Mouse (Mus musculus): ENCODE data around the gene Tmem45a.

Gene Tmem45a

DNA sequence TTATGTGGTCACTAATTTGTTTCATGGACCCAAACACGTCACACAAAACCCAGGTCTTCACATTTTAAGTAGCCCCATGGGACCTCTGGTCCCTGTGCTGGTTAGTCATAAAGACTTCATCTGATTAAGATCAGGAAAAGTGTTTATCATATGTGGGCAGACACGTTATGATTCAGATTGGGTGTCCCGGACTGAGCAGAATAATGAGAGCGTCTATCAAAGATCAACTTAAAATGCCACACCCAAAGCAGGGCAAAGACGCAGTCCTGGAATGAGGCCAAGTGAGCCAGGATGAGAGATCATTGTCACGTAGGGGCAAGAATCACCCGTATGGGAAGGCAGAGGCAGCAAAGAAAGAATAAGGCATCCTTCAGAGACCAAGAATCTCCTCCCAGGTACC lies 87.1 kb downstream of the Tmem45a start:
- DNase-seq (ENCODE audit: low read depth, low spot score): no peak

DNA sequence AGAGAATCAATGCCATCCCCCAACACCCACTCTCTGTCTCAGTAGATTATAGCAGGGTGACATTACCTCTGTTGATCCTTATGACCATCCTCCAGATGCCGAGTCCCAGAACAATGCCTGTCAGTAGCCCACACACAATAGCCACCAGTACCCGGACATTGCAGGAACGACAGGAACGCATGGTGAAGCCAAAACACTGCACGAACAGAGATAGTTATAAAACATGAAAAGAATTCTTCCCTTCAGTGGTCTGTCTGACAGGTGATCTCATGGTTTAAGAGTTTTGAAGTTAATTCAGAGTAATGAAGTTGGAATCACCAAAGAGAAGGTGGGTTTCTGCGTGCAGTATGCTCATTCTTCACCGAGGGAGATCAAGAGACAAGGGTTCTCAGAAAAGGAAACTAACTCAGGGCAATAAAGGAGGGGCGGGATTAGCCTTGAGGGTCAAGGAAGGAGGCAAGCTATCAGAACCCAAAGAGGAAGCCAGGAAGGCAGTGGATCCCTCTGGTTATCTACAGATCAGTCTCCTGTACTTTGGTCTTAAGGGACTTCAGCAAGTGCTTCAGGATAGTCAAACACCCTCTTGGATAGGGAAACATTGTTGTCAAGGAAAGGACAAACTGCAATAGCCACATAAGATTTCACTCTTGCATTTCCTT lies 90.4 kb downstream of the Tmem45a start, which contains the start of gene Adgrg7:
Gene Adgrg7 (minus strand): TSS at position 375 of the 659 bp plus-strand sequence.
- no peak for DNase-seq (ENCODE audit: low read depth, low spot score)

DNA sequence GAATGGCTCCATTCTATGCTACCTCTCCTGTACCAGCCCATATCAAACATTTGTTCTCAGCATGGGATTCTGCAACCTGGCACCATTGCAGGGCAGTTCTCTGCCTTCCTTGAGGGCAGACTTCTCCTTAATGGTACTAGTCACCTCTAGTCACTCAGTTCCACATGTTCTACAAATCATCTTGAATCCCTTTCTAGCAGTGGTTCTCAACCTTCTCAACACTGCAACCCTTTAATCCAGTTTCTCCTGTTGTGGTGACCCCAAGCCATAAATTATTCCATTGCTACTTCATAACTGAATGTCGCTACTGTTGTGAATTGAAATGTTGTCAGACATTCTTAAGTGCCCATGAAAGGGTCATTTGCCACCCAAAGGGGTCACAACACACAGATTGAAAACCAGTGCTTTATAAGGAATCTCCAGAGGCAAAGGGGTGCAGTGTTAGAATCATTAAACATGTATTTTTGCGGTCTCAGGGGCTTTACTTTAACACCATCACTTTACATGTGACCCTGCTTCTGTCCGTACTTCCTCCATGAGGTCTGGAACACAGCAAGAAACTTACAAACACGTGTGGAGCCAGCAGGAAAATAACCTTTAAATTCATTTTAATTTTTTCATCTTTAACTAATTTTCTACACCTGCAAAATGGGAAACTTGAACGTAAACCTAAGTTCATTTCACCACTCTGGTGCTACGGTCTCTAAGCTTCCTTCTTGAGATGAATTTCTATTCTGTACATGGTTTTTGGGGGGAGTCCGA lies 91.4 kb downstream of the Tmem45a start:
- DNase-seq (ENCODE audit: low read depth, low spot score): no peak

DNA sequence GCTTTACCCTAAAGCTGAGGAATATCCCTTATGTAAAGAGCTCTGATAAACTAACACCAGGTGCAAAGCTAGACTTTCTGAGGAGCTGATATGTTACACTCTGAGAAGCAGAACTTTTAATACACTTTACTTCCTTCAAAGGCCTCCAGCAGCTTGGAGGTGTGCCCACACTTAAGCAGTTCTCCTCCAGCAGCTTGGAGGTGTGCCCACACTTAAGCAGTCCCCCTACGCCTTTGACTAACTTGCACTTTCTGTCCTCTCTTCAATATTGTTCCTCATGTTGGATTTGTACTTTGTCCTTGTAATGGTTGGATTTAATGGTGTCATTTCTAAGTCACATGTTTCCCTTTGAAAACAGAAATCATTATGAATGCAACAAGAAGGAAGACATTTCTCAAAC lies 92.2 kb downstream of the Tmem45a start:
- DNase-seq (ENCODE audit: low read depth, low spot score): no peak

DNA sequence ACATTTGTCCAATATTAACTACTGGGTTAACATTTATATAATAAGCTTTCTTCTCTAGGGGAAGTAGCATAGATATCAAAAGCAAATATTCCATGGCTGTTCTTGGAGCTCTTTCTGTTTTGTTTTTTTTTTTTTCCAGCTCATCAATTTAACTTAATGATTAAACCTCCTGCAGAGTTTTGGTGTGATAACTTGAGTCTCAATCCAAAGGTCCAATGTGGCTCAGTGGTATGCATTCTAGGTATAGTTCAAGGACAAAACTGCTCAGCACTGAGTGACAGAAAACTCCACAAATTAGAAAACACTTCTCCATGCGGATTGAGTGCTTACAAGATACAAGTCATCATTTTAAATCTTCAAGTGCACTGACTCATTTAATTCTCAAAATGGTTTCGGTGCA lies 100.0 kb downstream of the Tmem45a start:
- no peak for DNase-seq (ENCODE audit: low read depth, low spot score)

DNA sequence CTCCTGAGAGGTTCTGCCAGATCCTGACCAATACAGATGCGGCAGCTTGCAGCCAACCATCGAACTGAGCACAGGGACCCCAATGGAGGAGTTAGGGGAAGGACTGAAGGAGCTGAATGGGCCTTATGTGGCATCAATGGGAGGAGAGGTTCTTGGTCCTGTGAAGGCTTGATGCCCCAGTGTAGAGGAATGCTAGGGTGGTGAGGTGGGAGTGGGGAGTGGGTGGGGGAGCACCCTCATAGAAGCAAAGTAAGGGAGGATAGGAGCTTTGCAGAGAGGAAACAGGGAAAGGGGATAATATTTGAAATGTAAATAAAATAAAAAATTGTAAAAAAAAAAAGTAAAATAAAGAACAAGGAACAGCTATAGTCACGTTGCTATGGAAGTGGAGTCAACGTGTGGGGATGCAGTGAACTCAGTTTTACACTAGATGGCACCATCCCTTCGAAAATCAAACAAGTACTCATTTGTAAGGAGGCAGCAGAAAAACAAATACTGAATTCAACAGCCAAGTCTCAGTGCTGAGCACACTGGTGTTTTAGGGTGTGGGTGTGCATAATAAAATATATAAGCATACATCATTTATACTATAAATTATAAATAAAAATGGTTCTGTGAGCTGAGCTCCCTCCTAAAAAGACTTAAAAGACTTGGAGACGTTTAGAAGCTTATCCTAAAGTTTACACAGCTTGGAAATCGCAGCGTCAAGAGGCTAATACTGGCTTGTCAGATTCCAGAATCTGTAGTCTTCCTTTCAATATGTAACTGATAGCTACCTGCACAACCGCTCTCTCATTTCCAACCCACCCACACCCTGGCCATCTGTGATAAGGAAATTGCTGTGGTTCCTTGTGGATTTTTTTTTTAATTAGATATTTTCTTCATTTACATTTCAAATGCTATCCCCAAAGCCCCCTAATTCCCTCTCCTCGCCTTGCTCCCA lies 114.5 kb downstream of the Tmem45a start:
- DNase-seq (ENCODE audit: low read depth, low spot score): peak; percentile 85
